Mouse (Mus musculus) embryonic fibroblast, embryonic 13.5 days (primary cell): ENCODE data around the gene Tmem178.

ENCODE experiments used
- CTCF ChIP-seq: IDR thresholded peaks from 2 replicates; pipeline ENCODE4 v1.5.1; 2011; ENCODE audit warnings: mild to moderate bottlenecking, control low read depth, low read length, moderate library complexity, borderline replicate concordance; ENCODE audit not compliant: insufficient read depth
- POLR2A ChIP-seq: IDR thresholded peaks from 2 replicates; pipeline ENCODE4 v1.6.1; 2011; ENCODE audit warnings: low read depth, mild to moderate bottlenecking, control low read depth, low read length, moderate library complexity

DNA sequence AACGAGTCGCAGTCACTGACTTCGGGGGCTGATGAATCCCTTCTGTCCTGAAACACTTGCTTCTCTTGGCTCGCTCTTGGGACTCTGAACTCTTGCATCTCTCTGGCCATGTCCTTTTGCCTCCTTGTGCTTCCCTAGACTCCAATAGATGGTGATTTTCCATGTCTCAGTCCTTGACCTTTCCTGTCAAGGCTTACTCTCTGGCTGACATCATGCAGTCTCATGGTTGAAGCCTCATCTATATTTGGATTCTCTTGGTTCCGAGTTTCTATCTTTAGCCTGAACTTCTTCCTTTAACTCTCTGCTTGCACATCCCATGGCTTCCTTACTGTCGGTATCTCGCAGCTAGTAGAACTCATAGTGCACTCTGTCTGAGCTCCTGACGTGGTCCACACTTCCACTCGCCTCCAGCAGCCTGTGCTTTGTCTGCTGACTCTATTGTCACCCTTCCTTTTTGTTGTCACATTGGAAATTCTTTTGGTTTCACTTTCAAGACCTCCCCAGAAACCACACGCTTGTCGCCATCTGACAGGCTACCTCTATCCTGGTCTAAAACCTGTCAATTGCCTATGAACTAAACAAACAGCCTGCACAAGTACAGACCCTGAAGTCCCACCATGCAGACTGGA, 10.9 kb upstream of the Tmem178 start:
- TF ChIP-seq CTCF (no peak), POLR2A (no peak)
